Mouse (Mus musculus) midbrain, postnatal 0 days (tissue): Measurements from ENCODE around the gene Wdr62. TPM values are rescaled to one million over a fixed set of nuclear protein-coding genes. Genes with fewer than 3 reads are reported as not detected.

Source experiments
- ATAC-seq: fragments of 200-750 bp; cut with Nextera tagmentation; 2 replicates; pipeline ENCODE4 v1.8.0; 2017; ENCODE audit warnings: moderate number of reproducible peaks, mild to moderate bottlenecking, moderate TSS enrichment, moderate library complexity; ENCODE audit not compliant: low FRiP score
- DNase-seq: peaks from one replicate; pipeline ENCODE4 v3.0.0-alpha.2; 2015; ENCODE audit warnings: low spot score
- H3K27ac ChIP-seq: fragments of 300-500 bp; sonication (generic); 2 replicates; pipeline ENCODE4 v1.5.1; 2014; ENCODE audit warnings: low read depth, mild to moderate bottlenecking, low read length, mixed read lengths
- H3K27me3 ChIP-seq: fragments of 300-500 bp; sonication (generic); 2 replicates; pipeline ENCODE4 v1.6.1; 2014; ENCODE audit warnings: low read length, control low read depth, mixed read lengths; ENCODE audit not compliant: insufficient read depth
- H3K36me3 ChIP-seq: fragments of 300-500 bp; sonication (generic); 2 replicates; pipeline ENCODE4 v1.6.1; 2014; ENCODE audit warnings: low read length, control low read depth, mixed read lengths; ENCODE audit not compliant: insufficient read depth
- H3K4me1 ChIP-seq: fragments of 300-500 bp; sonication (generic); 2 replicates; pipeline ENCODE4 v1.6.1; 2014; ENCODE audit warnings: mild to moderate bottlenecking, control low read depth, antibody characterized with exemption, low read length, mixed read lengths; ENCODE audit not compliant: insufficient read depth
- H3K4me2 ChIP-seq: fragments of 300-500 bp; sonication (generic); 2 replicates; pipeline ENCODE4 v1.6.1; 2014; ENCODE audit warnings: low read depth, mild to moderate bottlenecking, low read length, mixed read lengths; ENCODE audit not compliant: poor library complexity, severe bottlenecking
- H3K4me3 ChIP-seq: fragments of 300-500 bp; sonication (generic); 2 replicates; pipeline ENCODE4 v1.5.1; 2014; ENCODE audit warnings: low read depth, mild to moderate bottlenecking, low read length, moderate library complexity
- H3K9ac ChIP-seq: fragments of 300-500 bp; sonication (generic); replicated peaks from 2 replicates; pipeline ENCODE4 v1.6.1; 2014; ENCODE audit warnings: mild to moderate bottlenecking, low read length, moderate library complexity, mixed read lengths; ENCODE audit not compliant: poor library complexity, severe bottlenecking
- H3K9me3 ChIP-seq: fragments of 300-500 bp; sonication (generic); 2 replicates; pipeline ENCODE4 v1.6.1; 2016; ENCODE audit warnings: low read length, control low read depth
- CTCF ChIP-seq: IDR thresholded peaks from 2 replicates; pipeline ENCODE4 v1.5.1; 2016; ENCODE audit warnings: antibody characterized with exemption, mild to moderate bottlenecking
- WGBS: fragments of 180-500 bp; shearing (Covaris S2); extraction: QIAGEN DNeasy Blood & Tissue Kit; methylation state at CpG from one replicate; pipeline ENCODE4 v1.1.7; 2014; 5-methylcytosine and 5-hydroxymethylcytosine counted together
- polyA plus RNA-seq: library from polyadenylated mRNA; unstranded; fragments of >200 nt; fragmentation: Nextera tagmentation; extraction: Ambion mirVana; gene quantifications from 2 replicates; pipeline ENCODE4 v1.2.1, GENCODE M21; 2015
- total RNA-seq: library from RNA; depleted of rRNA; stranded (reverse); fragments of >200 nt; gene quantifications from 2 replicates; pipeline ENCODE4 v1.2.3, GENCODE M21; 2014

Wdr62 gene
- total and polyA plus RNA-seq, 2 experiments from 2014 or later, result 1.7 to 4.1 TPM

- Histone ChIP-seq H3K27ac (peak within 1 kb of the TSS; percentile 76), H3K4me1 (peaks cover 8% of the 10 kb centered on the region; the same call in 1 of the 2 replicates), H3K36me3 (peaks cover 32% of the 10 kb centered on the region), H3K4me3 (peak within 1 kb of the TSS; percentile 55), H3K9me3 (no peaks in the 10 kb centered on the region), H3K27me3 (no peaks in the 10 kb centered on the region), H3K4me2 (peak within 1 kb of the TSS; percentile 78), H3K9ac (peak within 1 kb of the TSS; percentile 54)
- ATAC-seq, result peak; percentile 99
- DNase-seq, result peak; percentile 99
- WGBS, result 4% methylated on average over 27 of the region's 27 CpGs
- TF ChIP-seq CTCF, result peak; percentile 8; the same call in 1 of the 2 replicates
Observed at GRCm38 (mm10) chr7:30308076-30309005, 28.1 kb upstream of the Wdr62 start, which contains the start of gene Alkbh6. Gene Alkbh6, plus strand, starts transcription at chr7:30308717.

GRCm38 (mm10) chr7:30306083-30306779, 26.0 kb upstream of the Wdr62 start:
- H3K9me3 ChIP-seq, result no peaks in the 10 kb centered on the region
- ATAC-seq, result no peak
- H3K4me3 ChIP-seq, result no peak overlapping the region
- H3K9ac ChIP-seq, result no peak overlapping the region
- peaks cover 8% of the 10 kb centered on the region; the same call in 1 of the 2 replicates for H3K4me1 ChIP-seq
- no peak overlapping the region for H3K27ac ChIP-seq
- no peaks in the 10 kb centered on the region for H3K27me3 ChIP-seq
- TF ChIP-seq CTCF, result peak; percentile 62
- peaks cover 53% of the 10 kb centered on the region for H3K36me3 ChIP-seq
- H3K4me2 ChIP-seq, result no peak overlapping the region
- 92% methylated on average over 16 of the region's 16 CpGs for WGBS
- peak; percentile 46 for DNase-seq

DNA sequence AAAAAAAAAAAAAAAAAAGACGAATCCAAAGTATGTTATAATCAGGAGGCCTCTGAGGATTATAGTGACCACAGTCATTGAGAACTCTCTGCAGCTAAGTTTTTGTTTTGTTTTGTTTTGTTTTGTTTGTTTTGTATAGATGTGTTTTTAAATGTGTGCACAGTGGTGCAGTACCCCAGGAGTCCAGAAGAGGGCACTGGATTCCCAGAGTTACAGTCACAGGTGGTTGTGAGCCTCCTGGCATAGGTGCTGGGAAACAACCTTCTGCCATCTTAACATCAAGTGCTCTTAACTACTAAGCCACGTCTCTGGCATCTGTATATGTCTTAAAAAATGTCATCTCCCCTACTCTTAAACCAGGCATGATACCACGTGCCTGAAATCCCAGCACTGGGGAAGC, 20.7 kb upstream of the Wdr62 start:
- 55% methylated on average over 3 of the region's 3 CpGs for WGBS
- H3K4me1 ChIP-seq, result no peaks in the 10 kb centered on the region
- ATAC-seq (no peak), DNase-seq (peak; percentile 47)
- TF ChIP-seq CTCF, result peak; percentile 76
- no peak overlapping the region for H3K4me2 ChIP-seq
- peaks cover 78% of the 10 kb centered on the region for H3K36me3 ChIP-seq
- no peak overlapping the region for H3K27ac ChIP-seq
- H3K27me3 ChIP-seq, result no peaks in the 10 kb centered on the region
- no peaks in the 10 kb centered on the region for H3K9me3 ChIP-seq
- H3K4me3 ChIP-seq, result no peak overlapping the region
- H3K9ac ChIP-seq, result no peak overlapping the region

GRCm38 (mm10) chr7:30297266-30297665, 17.0 kb upstream of the Wdr62 start:
- Histone ChIP-seq H3K27ac (no peak overlapping the region), H3K4me2 (no peak overlapping the region), H3K4me3 (no peak overlapping the region), H3K36me3 (peaks cover 64% of the 10 kb centered on the region), H3K9me3 (no peaks in the 10 kb centered on the region), H3K9ac (no peak overlapping the region), H3K27me3 (no peaks in the 10 kb centered on the region), H3K4me1 (peaks cover 11% of the 10 kb centered on the region; the same call in 1 of the 2 replicates)
- 86% methylated on average over 16 of the region's 16 CpGs for WGBS
- TF ChIP-seq CTCF, result no peak
- DNase-seq (no peak), ATAC-seq (no peak)

- H3K27me3 ChIP-seq, result no peaks in the 10 kb centered on the region
- no peak overlapping the region for H3K4me3 ChIP-seq
- TF ChIP-seq CTCF, result no peak
- DNase-seq (no peak), ATAC-seq (no peak)
- no peak overlapping the region for H3K27ac ChIP-seq
- peaks cover 11% of the 10 kb centered on the region; the same call in 1 of the 2 replicates for H3K4me1 ChIP-seq
- H3K36me3 ChIP-seq, result peaks cover 60% of the 10 kb centered on the region
- H3K9me3 ChIP-seq, result no peaks in the 10 kb centered on the region
- 92% methylated on average over 15 of the region's 15 CpGs for WGBS
- H3K4me2 ChIP-seq, result no peak overlapping the region
- H3K9ac ChIP-seq, result no peak overlapping the region
Observed at GRCm38 (mm10) chr7:30296816-30297215, 16.6 kb upstream of the Wdr62 start.
